Mouse (Mus musculus): ENCODE measurements at regions not wholly inside any gene's neighbourhood (a gene's known extent, or its start where the extent isn't known, plus 50 kb on each side); places are given as distances from the start of the nearest gene placed in this dataset.

- 70% methylated on average over 4 of the region's 4 CpGs for WGBS
- no peak for ATAC-seq (ENCODE audit: low read depth)
- H3K36me3 ChIP-seq (ENCODE audit: control insufficient read depth, insufficient read depth, low read length): no peaks in the 10 kb centered on the region
- H3K9ac ChIP-seq (ENCODE audit: low read length): no peak overlapping the region
- no peak overlapping the region for H3K4me3 ChIP-seq (ENCODE audit: low read length)
- H3K4me2 ChIP-seq (ENCODE audit: low read depth, low read length): no peak overlapping the region
- peaks cover 7% of the 10 kb centered on the region; the same call in 1 of the 2 replicates for H3K4me1 ChIP-seq (replicated peaks; ENCODE audit: control insufficient read depth, insufficient read depth, low read length)
- H3K9me3 ChIP-seq (ENCODE audit: control insufficient read depth, low read length): 0 out of 2 replicates have a peak, but pooled peaks cover 3% of the 10 kb centered on the region
- H3K27me3 ChIP-seq (ENCODE audit: control insufficient read depth, insufficient read depth, low read depth, low read length): no peaks in the 10 kb centered on the region
- no peak overlapping the region for H3K27ac ChIP-seq (ENCODE audit: low read length)
Measured at GRCm38 (mm10) chr1:88780262-88780661, 78.2 kb upstream of the Arl4c start.

- H3K9me3 ChIP-seq (ENCODE audit: control insufficient read depth, low read length): peaks cover 3% of the 10 kb centered on the region; the same call in 1 of the 2 replicates
- H3K27me3 ChIP-seq (ENCODE audit: control insufficient read depth, insufficient read depth, low read depth, low read length): no peaks in the 10 kb centered on the region
- no peak overlapping the region for H3K27ac ChIP-seq (ENCODE audit: low read length)
- ATAC-seq (ENCODE audit: low read depth): no peak
- no peak overlapping the region for H3K9ac ChIP-seq (ENCODE audit: low read length)
- H3K4me2 ChIP-seq (ENCODE audit: low read depth, low read length): no peak overlapping the region
- 55% methylated on average over 4 of the region's 4 CpGs for WGBS
- H3K4me3 ChIP-seq (ENCODE audit: low read length): no peak overlapping the region
- H3K4me1 ChIP-seq (replicated peaks; ENCODE audit: control insufficient read depth, insufficient read depth, low read length): peaks cover 7% of the 10 kb centered on the region; the same call in 1 of the 2 replicates
- H3K36me3 ChIP-seq (ENCODE audit: control insufficient read depth, insufficient read depth, low read length): no peaks in the 10 kb centered on the region
Measured at GRCm38 (mm10) chr1:88783083-88783482, 81.1 kb upstream of the Arl4c start.

GRCm38 (mm10) chr1:88784866-88785620 lies 83.0 kb upstream of the Arl4c start:
- Histone ChIP-seq H3K27ac (ENCODE audit: low read length) (no peak overlapping the region), H3K4me3 (ENCODE audit: low read length) (no peak overlapping the region), H3K27me3 (ENCODE audit: control insufficient read depth, insufficient read depth, low read depth, low read length) (no peaks in the 10 kb centered on the region), H3K9me3 (ENCODE audit: control insufficient read depth, low read length) (peaks cover 3% of the 10 kb centered on the region; the same call in 1 of the 2 replicates), H3K36me3 (ENCODE audit: control insufficient read depth, insufficient read depth, low read length) (no peaks in the 10 kb centered on the region), H3K4me2 (ENCODE audit: low read depth, low read length) (no peak overlapping the region), H3K9ac (ENCODE audit: low read length) (no peak overlapping the region), H3K4me1 (replicated peaks; ENCODE audit: control insufficient read depth, insufficient read depth, low read length) (peaks cover 7% of the 10 kb centered on the region; the same call in 1 of the 2 replicates)
- no peak for ATAC-seq (ENCODE audit: low read depth)
- 36% methylated on average over 5 of the region's 5 CpGs for WGBS

GRCm38 (mm10) chr1:88786066-88786465 lies 84.0 kb upstream of the Arl4c start:
- Histone ChIP-seq H3K4me1 (replicated peaks; ENCODE audit: control insufficient read depth, insufficient read depth, low read length) (peaks cover 7% of the 10 kb centered on the region; the same call in 1 of the 2 replicates), H3K4me2 (ENCODE audit: low read depth, low read length) (no peak overlapping the region), H3K9ac (ENCODE audit: low read length) (no peak overlapping the region), H3K36me3 (ENCODE audit: control insufficient read depth, insufficient read depth, low read length) (no peaks in the 10 kb centered on the region), H3K4me3 (ENCODE audit: low read length) (no peak overlapping the region), H3K9me3 (ENCODE audit: control insufficient read depth, low read length) (peaks cover 3% of the 10 kb centered on the region; the same call in 1 of the 2 replicates), H3K27ac (ENCODE audit: low read length) (no peak overlapping the region), H3K27me3 (ENCODE audit: control insufficient read depth, insufficient read depth, low read depth, low read length) (no peaks in the 10 kb centered on the region)
- no peak for ATAC-seq (ENCODE audit: low read depth)
- WGBS: 73% methylated on average over 14 of the region's 14 CpGs

GRCm38 (mm10) chr1:88790674-88791073 lies 88.7 kb upstream of the Arl4c start:
- Histone ChIP-seq H3K4me1 (replicated peaks; ENCODE audit: control insufficient read depth, insufficient read depth, low read length) (no peaks in the 10 kb centered on the region), H3K27me3 (ENCODE audit: control insufficient read depth, insufficient read depth, low read depth, low read length) (no peaks in the 10 kb centered on the region), H3K4me2 (ENCODE audit: low read depth, low read length) (no peak overlapping the region), H3K27ac (ENCODE audit: low read length) (no peak overlapping the region), H3K9me3 (ENCODE audit: control insufficient read depth, low read length) (peaks cover 3% of the 10 kb centered on the region; the same call in 1 of the 2 replicates), H3K4me3 (ENCODE audit: low read length) (no peak overlapping the region), H3K9ac (ENCODE audit: low read length) (no peak overlapping the region), H3K36me3 (ENCODE audit: control insufficient read depth, insufficient read depth, low read length) (no peaks in the 10 kb centered on the region)
- ATAC-seq (ENCODE audit: low read depth): no peak
- WGBS: 66% methylated on average over 7 of the region's 7 CpGs

GRCm38 (mm10) chr1:88794926-88795325 lies 92.9 kb upstream of the Arl4c start:
- Histone ChIP-seq H3K36me3 (ENCODE audit: control insufficient read depth, insufficient read depth, low read length) (no peaks in the 10 kb centered on the region), H3K27ac (ENCODE audit: low read length) (no peak overlapping the region), H3K9ac (ENCODE audit: low read length) (no peak overlapping the region), H3K9me3 (ENCODE audit: control insufficient read depth, low read length) (no peaks in the 10 kb centered on the region), H3K4me3 (ENCODE audit: low read length) (no peak overlapping the region), H3K4me1 (replicated peaks; ENCODE audit: control insufficient read depth, insufficient read depth, low read length) (peaks cover 1% of the 10 kb centered on the region; the same call in 1 of the 2 replicates), H3K4me2 (ENCODE audit: low read depth, low read length) (no peak overlapping the region), H3K27me3 (ENCODE audit: control insufficient read depth, insufficient read depth, low read depth, low read length) (no peaks in the 10 kb centered on the region)
- WGBS: 77% methylated on average over 10 of the region's 10 CpGs
- ATAC-seq (ENCODE audit: low read depth): no peak

- peaks cover 6% of the 10 kb centered on the region for H3K9me3 ChIP-seq (ENCODE audit: control insufficient read depth, low read length)
- H3K4me2 ChIP-seq (ENCODE audit: low read depth, low read length): no peak overlapping the region
- H3K4me3 ChIP-seq (ENCODE audit: low read length): no peak overlapping the region
- no peak overlapping the region for H3K27ac ChIP-seq (ENCODE audit: low read length)
- ATAC-seq (ENCODE audit: low read depth): no peak
- no peaks in the 10 kb centered on the region for H3K36me3 ChIP-seq (ENCODE audit: control insufficient read depth, insufficient read depth, low read length)
- whole genome bisulfite sequencing: 78% methylated on average over 14 of the region's 14 CpGs
- H3K4me1 ChIP-seq (replicated peaks; ENCODE audit: control insufficient read depth, insufficient read depth, low read length): peaks cover 9% of the 10 kb centered on the region
- H3K9ac ChIP-seq (ENCODE audit: low read length): no peak overlapping the region
- no peaks in the 10 kb centered on the region for H3K27me3 ChIP-seq (ENCODE audit: control insufficient read depth, insufficient read depth, low read depth, low read length)
Measured at GRCm38 (mm10) chr1:88798473-88798872, 96.5 kb upstream of the Arl4c start.

GRCm38 (mm10) chr1:88798874-88799273 lies 96.9 kb upstream of the Arl4c start:
- Histone ChIP-seq H3K36me3 (ENCODE audit: control insufficient read depth, insufficient read depth, low read length) (no peaks in the 10 kb centered on the region), H3K27ac (ENCODE audit: low read length) (no peak overlapping the region), H3K4me2 (ENCODE audit: low read depth, low read length) (no peak overlapping the region), H3K27me3 (ENCODE audit: control insufficient read depth, insufficient read depth, low read depth, low read length) (no peaks in the 10 kb centered on the region), H3K9ac (ENCODE audit: low read length) (no peak overlapping the region), H3K4me1 (replicated peaks; ENCODE audit: control insufficient read depth, insufficient read depth, low read length) (peaks cover 9% of the 10 kb centered on the region), H3K4me3 (ENCODE audit: low read length) (no peak overlapping the region), H3K9me3 (ENCODE audit: control insufficient read depth, low read length) (peaks cover 6% of the 10 kb centered on the region)
- no peak for ATAC-seq (ENCODE audit: low read depth)
- 47% methylated on average over 8 of the region's 8 CpGs for WGBS

- Histone ChIP-seq H3K4me3 (ENCODE audit: low read length) (no peak overlapping the region), H3K4me2 (ENCODE audit: low read depth, low read length) (no peak overlapping the region), H3K9me3 (ENCODE audit: control insufficient read depth, low read length) (peaks cover 6% of the 10 kb centered on the region), H3K27me3 (ENCODE audit: control insufficient read depth, insufficient read depth, low read depth, low read length) (no peaks in the 10 kb centered on the region), H3K27ac (ENCODE audit: low read length) (no peak overlapping the region), H3K9ac (ENCODE audit: low read length) (no peak overlapping the region), H3K36me3 (ENCODE audit: control insufficient read depth, insufficient read depth, low read length) (no peaks in the 10 kb centered on the region), H3K4me1 (replicated peaks; ENCODE audit: control insufficient read depth, insufficient read depth, low read length) (peaks cover 9% of the 10 kb centered on the region)
- no peak for ATAC-seq (ENCODE audit: low read depth)
- 60% methylated on average over 7 of the region's 7 CpGs for WGBS
Measured at GRCm38 (mm10) chr1:88799343-88799742, 97.3 kb upstream of the Arl4c start.

Data from lung, embryonic 16.5 days (tissue).